Mouse (Mus musculus): ENCODE data around the gene Znfx1. TPM values are rescaled to one million over a fixed set of nuclear protein-coding genes. Genes with fewer than 3 reads are reported as not detected.

Znfx1 gene
- total and polyA plus RNA-seq, 2 experiments from 2014 or later = 4.4 to 25.4 TPM

DNA sequence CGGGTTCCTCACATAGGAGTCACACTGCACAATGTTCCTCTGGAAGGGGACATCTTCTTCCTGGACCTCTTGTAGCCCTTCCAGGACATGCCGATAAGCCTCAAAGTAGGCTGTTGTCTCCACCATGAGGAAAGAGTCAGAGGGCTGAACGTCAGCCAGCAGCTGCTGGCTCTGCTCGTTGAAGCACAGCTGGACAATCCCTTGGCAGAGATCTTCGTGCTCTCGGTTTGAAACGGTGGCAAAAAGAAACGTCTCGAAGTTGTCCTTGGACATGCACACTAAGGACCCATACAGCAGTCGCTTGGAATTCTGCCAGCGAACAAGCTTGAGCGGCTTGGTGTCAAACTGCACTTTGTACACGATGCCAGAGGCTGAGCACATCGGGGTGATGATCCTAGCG lies 7.4 kb downstream of the Znfx1 start:
- TF ChIP-seq CTCF (IDR thresholded peaks at IDR 0.05; ENCODE audit: low read depth) = no peak
- 77% methylated on average over 15 of the region's 15 CpGs for WGBS
- H3K36me3 ChIP-seq (ENCODE audit: insufficient read depth) = peaks cover 49% of the 10 kb centered on the region
- no peak for ATAC-seq
- no peak overlapping the region for H3K4me2 ChIP-seq (ENCODE audit: low read depth)
- H3K9ac ChIP-seq = no peak overlapping the region
- H3K4me1 ChIP-seq (ENCODE audit: insufficient read depth) = 0 out of 2 replicates have a peak, but pooled peaks cover 3% of the 10 kb centered on the region
- no peak for DNase-seq
- no peaks in the 10 kb centered on the region for H3K27me3 ChIP-seq (ENCODE audit: insufficient read depth, low read length)
- no peak overlapping the region for H3K27ac ChIP-seq (ENCODE audit: low read depth, low read length)
- no peaks in the 10 kb centered on the region for H3K9me3 ChIP-seq (ENCODE audit: low read length)
- H3K4me3 ChIP-seq (ENCODE audit: low read depth, low read length) = no peak overlapping the region

GRCm38 (mm10) chr2:167053127-167053844 lies 9.5 kb downstream of the Znfx1 start:
- no peak overlapping the region for H3K9ac ChIP-seq
- no peak for DNase-seq

DNA sequence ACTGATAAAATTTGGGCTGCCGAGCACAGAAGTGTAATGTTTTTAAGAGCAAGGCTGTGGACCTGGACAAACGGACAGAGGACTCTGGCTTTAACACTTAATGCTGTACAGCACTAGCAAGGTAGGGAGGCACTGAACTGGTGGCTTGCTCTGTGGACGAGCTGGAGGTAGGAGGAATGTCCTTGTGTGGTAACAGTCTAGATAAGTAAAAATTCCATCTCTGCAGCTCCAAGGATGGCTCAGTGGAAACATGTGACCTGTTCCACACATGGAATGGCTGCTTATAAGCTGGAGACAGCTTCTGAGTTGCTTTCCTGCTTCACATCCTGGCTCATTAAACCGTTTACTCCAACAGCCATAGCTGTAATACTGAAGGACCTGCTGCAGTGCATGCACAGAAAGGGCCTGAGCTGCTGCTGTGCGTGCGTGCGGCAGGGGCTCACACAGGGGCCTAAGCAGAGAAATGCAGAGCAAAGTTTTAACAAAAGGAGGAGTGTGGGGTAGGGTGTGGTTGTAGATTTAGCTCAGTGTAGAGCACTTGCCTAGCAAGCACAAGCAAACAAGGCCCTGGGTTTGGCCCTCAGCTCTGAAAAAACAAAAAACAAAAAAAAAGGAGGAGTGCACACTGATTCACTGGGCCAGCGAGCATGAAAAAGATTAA lies 14.0 kb downstream of the Znfx1 start:
- Histone ChIP-seq H3K36me3 (ENCODE audit: insufficient read depth) (peaks cover 63% of the 10 kb centered on the region), H3K9me3 (ENCODE audit: low read length) (no peaks in the 10 kb centered on the region), H3K4me3 (ENCODE audit: low read depth, low read length) (no peak overlapping the region), H3K4me2 (ENCODE audit: low read depth) (no peak overlapping the region), H3K9ac (no peak overlapping the region), H3K4me1 (ENCODE audit: insufficient read depth) (0 out of 2 replicates have a peak, but pooled peaks cover 3% of the 10 kb centered on the region), H3K27ac (ENCODE audit: low read depth, low read length) (no peak overlapping the region), H3K27me3 (ENCODE audit: insufficient read depth, low read length) (no peaks in the 10 kb centered on the region)
- 90% methylated on average over 8 of the region's 8 CpGs for WGBS
- no peak for TF ChIP-seq CTCF (IDR thresholded peaks at IDR 0.05; ENCODE audit: low read depth)
- ATAC-seq (no peak), DNase-seq (no peak)

More at GRCm38 (mm10) chr2:167053127-167053844, 9.5 kb downstream of the Znfx1 start:
- H3K4me3 ChIP-seq (ENCODE audit: low read depth, low read length) = no peak overlapping the region
- no peak for TF ChIP-seq CTCF (IDR thresholded peaks at IDR 0.05; ENCODE audit: low read depth)
- no peaks in the 10 kb centered on the region for H3K9me3 ChIP-seq (ENCODE audit: low read length)
- H3K4me2 ChIP-seq (ENCODE audit: low read depth) = no peak overlapping the region
- H3K4me1 ChIP-seq (ENCODE audit: insufficient read depth) = 0 out of 2 replicates have a peak, but pooled peaks cover 3% of the 10 kb centered on the region
- H3K27me3 ChIP-seq (ENCODE audit: insufficient read depth, low read length) = no peaks in the 10 kb centered on the region
- H3K36me3 ChIP-seq (ENCODE audit: insufficient read depth) = peaks cover 62% of the 10 kb centered on the region
- H3K27ac ChIP-seq (ENCODE audit: low read depth, low read length) = no peak overlapping the region
- WGBS = 58% methylated on average over 9 of the region's 9 CpGs
- ATAC-seq = peak; percentile 29; the same call in 1 of the 2 replicates

GRCm38 (mm10) chr2:167048223-167048622 lies 14.6 kb downstream of the Znfx1 start:
- TF ChIP-seq CTCF (IDR thresholded peaks at IDR 0.05; ENCODE audit: low read depth) = no peak
- no peak overlapping the region for H3K4me2 ChIP-seq (ENCODE audit: low read depth)

DNA sequence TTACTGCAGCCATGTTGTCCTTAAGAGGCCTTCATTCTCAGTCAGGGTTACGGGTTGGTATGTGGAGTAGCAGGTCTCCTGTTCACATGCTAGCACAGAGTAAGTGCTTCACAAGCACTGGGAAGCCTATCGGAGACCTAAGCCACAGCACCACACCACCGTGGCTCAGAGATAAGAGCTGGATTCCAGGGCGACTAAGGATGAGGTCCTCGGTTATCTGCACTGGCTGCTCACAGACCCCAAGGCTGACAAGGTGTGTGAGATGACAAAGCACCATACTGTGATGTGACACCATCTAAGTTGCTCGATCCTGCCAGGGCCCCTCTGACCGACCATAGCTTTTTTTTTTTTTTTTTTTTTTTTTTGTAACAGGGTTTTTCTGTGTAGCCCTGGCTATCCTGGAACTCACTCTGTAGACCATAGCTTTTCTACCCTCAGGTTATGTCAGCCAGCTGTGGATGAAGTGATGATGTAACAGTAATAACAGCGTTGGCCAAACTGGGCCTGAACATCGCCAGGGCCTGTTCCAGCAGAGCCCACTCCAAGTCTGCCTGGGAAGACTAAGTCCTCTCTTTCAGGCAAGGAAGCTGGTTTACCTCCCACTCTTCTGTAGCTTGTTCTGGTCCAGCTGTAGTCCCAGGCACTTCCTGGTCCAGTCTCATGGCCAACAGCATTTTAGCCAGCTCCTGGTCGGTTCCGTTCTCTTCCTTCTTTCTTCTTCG lies 19.3 kb downstream of the Znfx1 start:
- Histone ChIP-seq H3K9me3 (ENCODE audit: low read length) (no peaks in the 10 kb centered on the region), H3K36me3 (ENCODE audit: insufficient read depth) (peaks cover 93% of the 10 kb centered on the region), H3K4me3 (ENCODE audit: low read depth, low read length) (no peak overlapping the region), H3K9ac (no peak overlapping the region), H3K4me2 (ENCODE audit: low read depth) (no peak overlapping the region), H3K27me3 (ENCODE audit: insufficient read depth, low read length) (no peaks in the 10 kb centered on the region), H3K4me1 (ENCODE audit: insufficient read depth) (no peaks in the 10 kb centered on the region), H3K27ac (ENCODE audit: low read depth, low read length) (no peak overlapping the region)
- whole genome bisulfite sequencing = 95% methylated on average over 12 of the region's 12 CpGs
- TF ChIP-seq CTCF (IDR thresholded peaks at IDR 0.05; ENCODE audit: low read depth) = no peak
- DNase-seq (no peak), ATAC-seq (no peak)

More at GRCm38 (mm10) chr2:167048223-167048622, 14.6 kb downstream of the Znfx1 start:
- H3K9ac ChIP-seq = no peak overlapping the region
- ATAC-seq (no peak), DNase-seq (no peak)
- no peak overlapping the region for H3K4me3 ChIP-seq (ENCODE audit: low read depth, low read length)
- H3K9me3 ChIP-seq (ENCODE audit: low read length) = no peaks in the 10 kb centered on the region
- 94% methylated on average over 10 of the region's 10 CpGs for WGBS
- H3K36me3 ChIP-seq (ENCODE audit: insufficient read depth) = peaks cover 69% of the 10 kb centered on the region
- H3K27ac ChIP-seq (ENCODE audit: low read depth, low read length) = no peak overlapping the region
- H3K4me1 ChIP-seq (ENCODE audit: insufficient read depth) = 0 out of 2 replicates have a peak, but pooled peaks cover 1% of the 10 kb centered on the region
- no peaks in the 10 kb centered on the region for H3K27me3 ChIP-seq (ENCODE audit: insufficient read depth, low read length)

DNA sequence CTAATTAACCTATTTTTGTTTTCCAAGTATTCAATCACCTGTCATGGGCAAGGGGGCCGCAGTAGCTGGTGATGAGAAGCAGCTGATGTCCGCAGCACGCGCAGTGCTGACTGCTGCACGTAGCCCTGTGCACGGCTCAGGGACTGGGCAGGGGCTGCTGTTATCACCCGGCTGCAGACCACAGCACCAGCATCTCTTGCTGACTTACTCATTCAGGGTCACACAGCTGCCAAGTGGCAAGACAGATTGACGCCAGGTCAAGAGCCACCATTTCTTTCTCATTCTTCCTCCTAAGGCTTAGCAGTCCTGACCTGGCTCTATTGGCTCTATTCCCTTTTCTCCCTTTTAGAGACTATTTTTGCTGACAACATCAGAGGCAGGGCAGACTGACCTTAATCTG lies 23.4 kb downstream of the Znfx1 start:
- Histone ChIP-seq H3K9ac (no peak overlapping the region), H3K4me2 (ENCODE audit: low read depth) (no peak overlapping the region), H3K4me1 (ENCODE audit: insufficient read depth) (no peaks in the 10 kb centered on the region), H3K27me3 (ENCODE audit: insufficient read depth, low read length) (no peaks in the 10 kb centered on the region), H3K27ac (ENCODE audit: low read depth, low read length) (no peak overlapping the region), H3K4me3 (ENCODE audit: low read depth, low read length) (no peak overlapping the region), H3K9me3 (ENCODE audit: low read length) (no peaks in the 10 kb centered on the region), H3K36me3 (ENCODE audit: insufficient read depth) (peaks cover 98% of the 10 kb centered on the region)
- no peak for ATAC-seq
- TF ChIP-seq CTCF (IDR thresholded peaks at IDR 0.05; ENCODE audit: low read depth) = no peak
- no peak for DNase-seq
- 92% methylated on average over 8 of the region's 8 CpGs for WGBS

All from forebrain, postnatal 0 days (tissue).